Mouse (Mus musculus): ENCODE measurements around the gene Rhebl1.

The Rhebl1 gene

DNA sequence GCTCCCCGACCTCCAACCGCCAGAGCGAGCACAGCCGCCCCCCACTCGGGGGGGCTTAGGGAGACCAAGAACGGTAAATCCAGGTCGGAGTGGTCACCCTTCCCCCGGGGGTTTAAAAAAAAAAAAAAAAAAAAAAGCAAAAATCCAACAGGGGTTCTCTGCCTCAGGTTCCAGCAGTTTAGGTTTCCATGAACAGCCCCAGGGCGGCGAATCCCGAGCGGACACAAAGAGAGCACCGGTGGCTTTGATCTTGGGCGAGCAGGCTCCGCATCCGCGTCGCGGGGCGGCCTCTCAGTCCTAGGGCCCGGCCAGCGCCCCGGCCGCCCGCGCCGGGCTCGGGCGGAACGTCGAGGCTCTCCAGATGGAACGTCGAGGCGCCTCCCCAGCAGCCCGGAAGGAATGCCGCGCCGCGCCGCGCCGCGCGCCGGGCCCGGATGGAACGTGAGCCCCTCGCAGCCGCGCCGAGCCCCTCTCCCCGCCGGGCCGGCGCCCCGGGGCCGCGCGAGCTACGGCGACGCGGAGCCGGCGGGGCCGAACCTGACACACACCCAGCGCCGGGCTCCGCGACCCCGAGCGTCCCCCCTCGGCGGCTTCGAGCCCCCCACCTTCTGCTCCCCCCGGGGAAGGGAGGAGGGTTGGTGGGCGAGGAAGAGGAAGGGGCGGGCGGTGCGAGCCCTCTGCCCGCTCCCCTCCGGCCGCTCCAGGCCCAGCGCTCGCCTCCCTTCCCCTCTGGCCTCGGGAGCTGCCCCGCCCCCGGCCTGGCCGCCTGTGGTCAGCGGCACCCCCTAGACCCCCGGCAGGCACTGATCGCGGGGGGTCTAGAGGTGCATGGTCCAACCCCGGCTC lies 23.0 kb downstream of the Rhebl1 start, which contains the start of gene Kmt2d:
Kmt2d (minus strand) TSS at position 135 of the 846 bp plus-strand sequence.
- no peak for DNase-seq

DNA sequence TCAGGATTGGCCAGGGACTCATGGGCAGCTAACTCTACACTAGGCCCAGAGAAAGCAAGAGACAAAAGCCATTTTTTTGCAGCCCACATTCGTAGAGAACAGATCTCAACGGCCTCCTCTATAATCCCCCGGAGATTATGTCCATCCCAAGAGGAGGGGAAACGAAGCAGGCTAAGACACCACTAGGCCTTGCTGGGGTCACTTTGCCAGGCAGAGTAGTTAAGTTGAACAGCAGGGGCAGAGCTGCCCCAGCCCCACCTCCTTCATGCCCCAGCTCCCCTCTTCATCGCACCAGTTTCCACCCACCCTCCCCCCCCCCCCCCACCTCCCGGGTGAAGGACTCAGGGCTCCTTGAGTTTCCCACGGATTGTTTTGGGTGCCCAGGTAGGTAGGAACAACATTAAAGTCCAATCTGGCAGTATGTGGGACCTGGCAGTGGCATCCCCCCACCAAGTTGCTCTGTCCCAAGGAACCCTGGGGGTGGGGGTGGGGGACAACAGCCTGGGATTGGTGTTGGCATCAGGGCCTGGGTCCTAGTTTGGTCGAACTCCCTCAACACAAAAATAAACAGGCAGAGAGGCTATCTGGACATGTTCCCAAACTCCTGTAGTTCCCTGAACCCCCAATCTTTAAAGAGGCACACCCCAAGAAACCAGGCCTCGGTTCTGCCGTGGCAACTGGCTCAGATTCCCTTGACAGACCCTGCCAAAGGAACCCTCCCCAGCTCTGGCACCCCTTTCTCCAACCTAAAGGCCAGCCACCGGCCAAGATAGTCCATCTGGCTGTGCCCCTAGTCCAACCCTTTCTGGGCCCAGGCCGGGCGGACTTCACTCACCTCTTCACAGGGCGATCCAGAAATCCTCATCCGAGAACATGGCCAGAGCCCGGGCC lies 23.9 kb downstream of the Rhebl1 start:
- peak; percentile 54 for DNase-seq

DNA sequence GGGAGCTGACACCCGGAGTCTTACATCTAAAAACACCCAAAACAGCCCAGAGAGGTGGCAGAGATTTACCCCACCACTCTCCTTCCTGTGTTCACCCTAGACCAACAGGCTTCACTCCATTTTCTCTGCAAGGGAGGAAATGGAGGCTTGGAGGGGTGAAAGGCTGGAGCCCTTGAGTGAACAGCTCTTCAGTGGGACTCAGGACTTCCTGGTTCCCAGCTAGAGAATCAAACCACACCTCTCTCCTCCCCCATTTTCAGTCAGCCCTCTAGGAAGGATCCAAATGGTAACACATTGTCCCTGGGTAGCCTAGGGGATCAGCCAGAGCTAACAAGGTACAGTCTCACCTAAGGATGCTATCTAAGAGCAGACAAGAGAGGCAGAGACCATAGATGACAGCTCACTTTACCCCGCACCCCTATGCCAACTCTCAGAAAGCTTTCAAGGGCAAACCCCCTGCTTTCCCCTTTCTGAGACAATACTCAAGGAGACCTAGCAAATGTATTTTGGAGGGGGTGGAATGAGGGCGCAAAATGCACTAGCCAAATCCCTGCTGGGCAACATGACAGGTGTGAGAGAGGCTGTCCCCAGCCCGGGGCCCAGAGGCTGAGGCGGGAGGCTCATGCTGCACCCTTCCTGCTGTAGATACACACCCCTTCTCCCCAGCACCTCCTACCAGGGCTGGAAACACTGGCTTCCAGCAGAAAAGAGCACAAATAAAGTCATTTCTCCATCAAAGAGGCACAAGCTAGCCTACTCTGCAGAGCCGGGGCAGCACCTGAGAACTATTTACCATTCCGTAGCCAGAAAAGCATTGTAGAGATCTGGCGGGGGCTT lies 24.8 kb downstream of the Rhebl1 start:
- DNase-seq: no peak

DNA sequence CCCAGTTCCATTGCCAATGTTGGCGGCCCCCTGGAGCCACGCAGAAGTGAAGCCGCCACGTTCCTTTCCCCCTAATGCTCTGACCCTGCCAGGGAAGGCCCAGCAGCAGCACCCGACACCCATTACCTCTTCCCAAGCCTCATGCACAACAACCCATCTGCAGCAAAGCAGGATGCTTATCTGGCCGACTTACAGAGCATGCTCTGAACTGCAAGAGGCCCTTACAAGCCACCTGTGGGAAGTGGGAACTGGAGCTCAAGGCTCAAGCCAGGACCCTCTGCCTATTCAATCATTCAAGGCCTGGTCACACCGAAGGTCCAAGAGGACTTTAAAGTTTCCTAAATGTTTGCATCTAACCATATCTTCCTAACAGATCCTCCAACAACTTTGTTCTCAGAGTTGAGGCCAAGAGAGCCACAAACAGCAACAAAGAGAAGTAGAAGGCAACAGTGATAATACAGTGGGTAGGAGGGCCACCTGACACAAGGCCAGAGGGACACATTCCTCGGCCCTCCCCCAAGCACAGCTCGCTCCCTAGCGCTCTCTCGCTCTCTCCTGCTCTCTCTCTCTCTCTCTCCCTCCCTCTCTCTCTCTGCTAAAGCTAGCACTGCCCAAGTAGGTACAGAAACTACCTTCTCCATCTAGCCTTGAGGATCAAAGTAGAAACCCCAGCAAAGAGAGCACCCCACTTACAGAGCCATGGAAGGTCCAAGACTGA lies 25.8 kb downstream of the Rhebl1 start:
- no peak for DNase-seq

DNA sequence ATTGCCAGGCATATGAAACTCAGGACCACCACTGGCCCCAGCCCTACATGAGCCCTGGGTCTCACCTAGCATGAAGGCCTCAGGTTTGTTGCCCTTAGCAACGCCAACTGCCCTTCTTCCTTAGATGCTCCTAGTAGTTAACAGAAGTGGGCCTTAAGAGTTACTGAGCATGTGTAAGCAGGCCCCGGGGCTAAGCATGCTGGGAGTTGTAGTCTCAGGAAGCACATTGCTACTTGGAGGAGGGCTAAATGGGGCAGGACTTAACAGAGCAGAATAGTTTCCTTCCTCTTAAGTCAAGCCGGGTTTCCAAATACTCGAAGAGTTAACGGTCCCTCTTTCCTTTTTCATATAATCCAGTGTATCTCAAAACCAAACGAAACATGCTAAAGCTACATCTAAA lies 27.0 kb downstream of the Rhebl1 start:
- DNase-seq: peak; percentile 51

DNA sequence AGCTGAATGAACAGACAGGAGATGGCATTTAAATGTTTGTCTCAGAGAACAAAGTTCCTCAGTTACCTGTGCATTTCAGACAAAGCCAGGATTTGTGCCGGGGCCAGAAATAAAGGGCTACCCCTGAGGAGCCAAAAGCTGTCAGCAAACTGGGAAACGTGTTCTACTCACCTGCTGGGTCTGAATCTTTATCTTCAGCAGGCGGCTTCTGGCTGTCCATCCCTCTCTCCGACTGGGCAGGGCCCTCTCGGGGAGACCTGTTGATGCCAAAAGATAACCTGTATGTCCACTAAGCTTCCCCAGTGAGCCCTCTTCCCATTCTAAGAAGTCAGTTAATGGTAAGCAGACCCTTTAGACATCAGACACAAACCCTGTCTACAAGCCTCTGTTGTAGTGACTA lies 27.8 kb downstream of the Rhebl1 start:
- DNase-seq: no peak

DNA sequence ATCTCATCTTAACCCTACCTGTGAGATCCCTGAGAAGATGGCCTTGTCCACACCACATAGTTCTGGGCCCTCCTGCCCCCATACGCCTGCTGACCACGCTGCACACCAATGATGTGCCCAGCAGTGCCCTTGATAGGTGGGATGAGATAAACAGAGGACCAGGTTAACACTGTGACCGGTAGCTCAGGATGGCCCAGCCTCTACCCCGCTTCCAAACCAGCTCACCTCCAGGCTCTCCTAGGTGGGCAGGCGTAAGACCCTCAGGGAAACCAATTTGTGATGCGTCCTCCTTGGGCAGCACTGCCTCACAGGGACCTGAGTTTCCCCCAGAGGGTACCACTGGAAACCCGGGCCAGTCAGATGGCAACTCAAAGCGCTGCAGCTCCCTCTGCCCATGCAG lies 28.6 kb downstream of the Rhebl1 start:
- no peak for DNase-seq

DNA sequence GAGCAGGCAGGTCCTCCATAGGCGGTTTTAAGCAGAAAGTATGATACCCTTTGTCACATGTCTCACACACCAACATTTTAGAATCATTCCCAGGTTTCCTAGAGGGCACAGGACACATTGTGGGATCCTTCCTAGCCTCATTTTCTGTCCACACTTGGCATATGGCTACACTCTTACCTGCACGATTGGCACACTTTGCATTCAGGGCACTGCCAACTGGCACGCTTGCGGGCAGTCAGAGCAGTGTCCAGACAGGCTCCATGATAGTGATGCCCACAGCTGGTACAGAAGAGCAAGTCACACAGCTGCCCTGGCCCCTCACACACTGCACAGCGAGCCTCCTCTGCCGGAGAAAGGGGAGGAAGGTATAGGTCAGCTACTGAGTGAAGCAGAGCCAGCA lies 29.4 kb downstream of the Rhebl1 start:
- DNase-seq: no peak

DNA sequence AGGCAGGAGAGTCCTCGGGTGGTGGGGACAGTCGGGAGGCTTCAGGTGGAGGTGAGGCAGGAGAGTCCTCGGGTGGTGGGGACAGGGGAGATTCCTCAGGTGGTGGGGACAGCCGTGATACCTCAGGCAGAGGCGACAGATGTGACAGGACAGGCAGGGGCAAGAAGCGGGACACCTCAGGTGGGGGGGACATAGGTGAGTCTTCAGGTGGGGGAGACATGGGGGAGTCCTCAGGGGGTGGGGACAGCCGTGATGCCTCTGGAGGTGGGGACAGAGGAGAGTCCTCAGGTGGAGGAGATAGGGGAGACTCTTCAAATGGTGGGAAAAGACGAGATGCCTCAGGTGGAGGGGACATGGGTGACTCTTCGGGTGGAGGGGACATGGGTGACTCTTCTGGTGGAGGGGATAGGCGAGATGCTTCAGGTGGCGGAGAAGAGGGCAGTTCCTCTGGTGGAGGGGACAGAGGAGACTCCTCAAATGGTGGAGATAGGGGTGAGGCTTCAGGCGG lies 30.8 kb downstream of the Rhebl1 start:
- DNase-seq: no peak

DNA sequence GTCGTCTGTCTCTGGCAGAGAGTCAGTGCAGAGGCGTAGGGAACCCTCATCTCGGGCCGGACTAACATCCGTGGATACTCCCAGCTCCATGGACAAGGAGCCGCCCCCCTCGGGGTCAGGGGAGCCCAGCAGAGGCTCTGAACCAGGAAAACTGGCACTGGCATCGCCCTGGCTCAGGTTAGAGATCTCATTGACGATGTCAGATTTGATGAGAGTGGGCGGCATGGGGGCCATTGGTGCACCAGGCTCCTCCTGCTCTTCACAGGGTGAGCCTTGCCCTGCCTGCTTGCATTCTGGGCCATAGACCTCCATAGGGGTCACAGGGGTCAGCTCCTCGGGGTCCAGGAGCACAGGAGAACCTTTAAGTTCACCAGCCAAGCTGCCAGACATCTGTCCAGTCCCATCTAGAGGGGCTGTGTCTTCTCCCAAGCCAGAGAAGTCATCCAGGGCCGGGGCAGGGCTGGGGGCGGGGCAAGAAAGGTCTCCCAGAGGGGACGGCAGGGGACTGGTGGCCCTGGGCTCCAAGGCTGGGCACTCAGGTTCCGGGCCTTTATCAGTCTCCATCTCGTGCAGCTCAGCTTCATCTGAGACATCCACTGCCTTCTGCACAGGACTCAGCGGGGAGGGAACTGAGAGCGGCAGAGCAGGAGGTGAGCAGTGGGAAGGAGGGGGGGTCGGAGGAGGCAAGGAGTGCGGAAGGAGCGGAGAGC lies 32.5 kb downstream of the Rhebl1 start:
- no peak for DNase-seq

DNA sequence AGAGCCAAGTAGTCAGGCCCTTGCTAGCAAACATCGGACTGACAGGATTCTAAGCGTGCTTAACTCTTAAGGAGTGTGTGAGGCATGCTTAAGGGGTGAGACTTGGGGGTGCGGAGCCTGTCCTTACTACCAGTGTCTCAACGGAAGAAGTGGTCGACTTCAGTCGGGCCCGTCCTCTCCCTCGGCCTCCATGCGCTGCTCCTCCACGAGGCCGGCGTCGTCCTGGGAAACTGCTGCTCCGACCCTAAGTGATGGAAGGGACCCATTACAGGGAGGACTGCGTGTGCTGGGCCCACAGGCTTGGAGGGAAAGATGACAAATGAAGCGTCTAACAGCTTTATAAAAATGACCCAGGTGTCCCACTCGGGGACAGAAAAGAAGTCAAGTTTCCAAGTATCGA lies 33.4 kb downstream of the Rhebl1 start:
- no peak for DNase-seq

DNA sequence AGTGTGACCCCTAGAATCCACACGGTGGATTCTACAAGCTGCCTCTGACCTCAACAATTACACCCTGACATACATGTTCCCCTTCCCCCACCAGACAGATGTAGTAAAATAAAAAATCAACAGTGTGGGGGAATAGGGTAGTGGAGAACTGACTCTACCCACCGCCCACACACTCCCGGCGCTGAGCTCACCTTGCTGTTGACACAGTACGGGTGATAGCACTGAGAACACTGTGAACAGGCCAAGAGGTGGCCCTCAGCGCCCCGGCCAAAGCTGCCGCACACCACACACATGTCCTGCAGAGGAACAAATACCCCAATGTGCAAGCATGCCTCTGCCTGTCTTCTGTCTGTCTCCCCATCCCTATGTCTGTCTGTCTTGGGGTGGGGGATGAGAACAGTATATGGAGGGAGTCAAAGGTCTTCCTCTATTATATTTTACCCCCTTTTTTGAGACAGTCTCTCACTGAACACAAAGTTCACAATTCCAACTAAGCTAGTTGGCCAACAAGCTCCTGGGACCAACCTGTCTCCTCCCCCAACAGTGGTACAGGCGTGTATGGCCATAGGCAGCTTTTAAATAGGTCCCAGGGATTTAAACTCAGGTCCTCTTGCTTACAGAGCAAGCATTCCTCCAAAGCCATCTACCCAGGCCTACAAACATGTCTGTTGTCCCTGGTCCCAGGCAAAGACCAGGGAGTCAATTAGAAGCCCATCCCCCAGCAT lies 34.9 kb downstream of the Rhebl1 start:
- no peak for DNase-seq

DNA sequence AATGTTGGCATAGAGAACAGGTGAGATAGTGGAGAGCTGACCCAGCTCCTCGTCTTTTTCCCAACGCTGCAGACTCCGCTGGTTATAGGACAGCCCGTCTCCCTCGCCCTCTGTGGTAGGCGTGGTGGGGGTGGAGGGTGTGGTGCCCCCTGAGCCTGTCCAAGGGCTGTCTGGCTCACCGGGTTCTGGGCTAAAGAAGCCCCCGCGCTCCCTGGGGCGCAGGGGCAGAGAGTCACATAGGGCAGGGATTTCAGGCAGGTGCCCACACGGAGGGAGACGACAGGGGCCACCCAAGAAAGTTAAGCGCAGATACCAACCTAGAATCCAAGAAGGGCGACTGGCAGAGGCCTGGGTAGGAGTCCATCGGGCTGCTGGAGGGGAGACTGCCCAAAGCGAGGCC lies 40.1 kb downstream of the Rhebl1 start:
- DNase-seq: no peak

DNA sequence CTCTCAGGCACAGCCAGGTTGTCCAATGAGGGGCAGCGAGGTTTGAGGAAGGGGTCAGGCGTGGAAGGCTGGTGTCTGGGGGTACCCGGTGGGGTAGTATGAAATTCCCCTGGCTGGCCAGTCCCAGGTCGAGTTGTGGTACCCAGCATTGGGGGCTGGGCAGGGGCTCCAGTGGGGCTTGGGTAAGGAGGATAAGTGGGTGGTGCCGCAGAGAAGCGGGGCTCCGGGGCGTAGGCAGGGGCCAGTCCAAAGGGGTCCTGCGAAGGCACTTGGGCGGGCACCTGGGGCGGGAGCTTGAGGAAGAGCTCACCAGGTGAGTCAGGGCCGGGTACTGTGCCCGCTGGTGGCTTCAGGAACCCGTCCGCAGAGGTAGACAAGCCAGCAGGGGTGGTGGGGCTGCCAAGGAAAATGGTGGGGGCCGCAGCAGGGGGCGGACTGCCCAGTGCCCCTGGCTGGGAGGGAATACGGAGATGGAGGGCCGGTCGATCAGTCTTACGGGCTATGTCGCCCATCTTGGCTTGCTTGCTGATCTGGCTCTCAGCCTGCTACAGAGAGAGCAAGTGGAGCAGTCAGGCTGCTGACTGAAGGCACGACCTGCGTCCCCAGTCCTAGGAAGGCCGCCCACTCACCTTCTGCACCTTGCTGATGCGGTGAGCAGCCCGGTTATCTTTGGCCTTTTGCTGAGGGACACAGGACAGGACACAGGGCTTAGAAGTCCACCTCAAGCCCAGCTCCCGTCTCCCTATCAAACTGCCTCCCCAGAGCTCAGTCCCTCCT lies 41.0 kb downstream of the Rhebl1 start:
- DNase-seq: no peak

DNA sequence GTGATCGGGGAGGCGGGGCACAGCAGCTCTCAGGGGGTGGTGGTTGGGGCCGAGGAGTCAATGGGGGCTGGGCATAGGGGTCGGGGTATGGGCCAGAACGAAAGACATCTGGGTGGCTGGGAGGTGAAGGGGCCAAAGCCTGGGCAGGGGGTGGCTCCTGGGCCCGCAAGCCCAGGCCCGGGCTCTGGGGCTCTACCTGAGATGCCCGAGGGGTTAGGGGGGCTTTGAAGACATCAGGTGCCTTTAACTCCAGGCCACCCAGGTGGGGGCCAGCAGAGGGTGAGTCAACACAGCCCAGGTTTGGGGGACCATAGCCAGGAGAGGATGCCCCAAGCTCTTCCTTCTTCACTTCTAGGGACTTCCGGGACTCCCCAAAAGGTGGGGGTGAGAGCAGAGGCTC lies 41.6 kb downstream of the Rhebl1 start:
- no peak for DNase-seq

DNA sequence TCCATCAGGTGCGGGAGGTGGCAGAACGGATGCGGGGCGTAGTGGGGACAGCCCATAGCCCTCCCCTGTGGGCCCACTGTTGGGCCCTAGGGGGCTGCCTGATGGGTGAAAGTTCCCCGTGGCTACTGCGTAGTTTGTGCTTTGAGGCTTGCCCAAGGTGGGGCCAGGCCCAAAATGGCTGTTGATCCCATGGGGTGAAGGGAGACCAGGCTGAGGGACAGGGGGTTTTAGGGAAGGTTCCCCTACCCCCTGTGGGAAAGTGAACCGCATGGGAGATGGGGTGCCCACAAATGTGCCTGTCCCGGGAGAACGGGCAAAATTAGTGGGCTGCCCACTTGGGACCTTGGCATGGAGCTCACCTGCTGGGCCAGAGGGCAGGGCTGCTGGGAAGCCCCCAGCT lies 42.3 kb downstream of the Rhebl1 start:
- DNase-seq: no peak

DNA sequence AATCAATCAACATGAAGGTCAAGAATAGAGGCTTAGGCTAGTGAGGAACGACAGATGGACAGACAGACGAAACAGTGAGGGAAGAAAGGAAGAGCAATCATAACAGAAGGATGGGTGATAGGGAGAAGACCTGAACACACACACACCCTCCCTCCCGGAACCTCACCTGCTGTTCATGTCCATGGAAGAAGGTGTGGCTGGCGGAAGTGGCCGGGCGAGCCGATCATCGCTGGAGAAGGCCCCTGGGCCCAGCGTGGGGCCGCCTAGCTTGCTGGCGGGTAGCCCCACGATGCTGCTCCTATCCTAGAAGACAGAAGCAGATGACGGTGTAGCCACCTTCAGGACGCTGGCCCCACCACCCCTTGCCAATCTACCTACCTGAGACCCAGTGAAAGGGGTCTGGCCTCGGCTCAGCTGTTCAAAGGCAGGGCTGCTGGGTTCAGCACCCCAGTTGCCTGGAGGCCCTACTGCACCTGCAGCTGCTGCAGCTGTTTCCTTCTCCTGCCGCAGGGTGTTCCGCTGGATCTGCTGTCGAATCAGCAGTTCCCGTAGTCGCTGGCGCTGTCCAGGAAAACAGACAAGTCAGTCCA lies 43.0 kb downstream of the Rhebl1 start:
- DNase-seq: no peak

DNA sequence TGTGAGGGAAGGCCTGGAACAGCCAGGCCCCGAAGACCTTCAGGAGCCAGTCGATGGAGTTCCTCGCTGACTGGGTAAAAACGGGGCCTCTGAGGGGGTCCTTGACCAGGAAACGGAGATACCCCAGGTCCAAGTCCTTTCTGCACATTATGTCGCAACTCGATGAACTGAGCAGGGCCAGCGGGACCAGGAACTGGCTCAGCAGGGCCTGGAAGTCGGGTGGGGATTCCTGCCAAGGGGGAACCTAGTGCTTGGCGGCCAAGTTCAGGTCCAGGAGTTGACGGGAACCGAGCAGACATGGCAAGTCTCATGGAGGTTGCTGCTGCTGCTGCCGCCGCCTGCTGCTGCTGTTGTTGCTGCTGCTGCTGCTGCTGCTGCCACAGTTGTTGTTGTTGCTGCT lies 43.7 kb downstream of the Rhebl1 start:
- DNase-seq: no peak

DNA sequence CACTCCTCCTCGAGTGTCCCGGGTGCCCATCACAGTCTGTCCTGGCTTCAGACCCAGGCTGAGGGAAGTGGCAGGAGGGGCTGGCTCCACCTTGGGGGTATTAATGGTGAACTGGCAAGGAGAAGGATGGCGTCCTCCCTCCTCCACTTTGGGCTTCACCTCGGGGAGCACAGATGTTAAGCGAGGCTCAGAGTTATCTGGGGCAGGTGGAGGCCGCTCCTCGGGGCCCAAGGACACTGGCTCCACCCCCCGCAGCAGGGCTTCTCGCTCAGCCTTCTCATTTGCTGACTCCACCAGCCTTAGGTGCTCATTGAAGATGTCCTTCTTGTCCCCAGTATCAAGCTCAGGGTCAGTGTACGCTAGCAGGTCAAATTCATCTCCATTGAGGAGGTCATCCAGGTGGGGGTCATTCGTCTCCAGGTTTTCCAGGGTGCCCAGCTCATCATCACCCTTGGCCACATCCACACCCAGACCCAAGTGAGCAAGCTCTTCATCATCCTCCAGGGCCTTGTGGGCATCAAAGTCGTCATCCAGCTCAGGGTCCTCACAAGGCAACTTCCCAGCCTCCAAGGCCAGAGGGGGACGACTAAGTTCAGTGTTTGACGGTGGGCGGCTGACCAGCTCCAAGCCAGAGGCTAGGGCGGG lies 44.3 kb downstream of the Rhebl1 start:
- no peak for DNase-seq
